Mouse (Mus musculus): ENCODE measurements around the gene Nr6a1. TPM values are rescaled to one million over a fixed set of nuclear protein-coding genes. Genes with fewer than 3 reads are reported as not detected.

Gene Nr6a1
- polyA plus RNA-seq, 1 experiment from 2014 or later = 6.6 TPM

- Histone ChIP-seq H3K9ac (ENCODE audit: low read depth, low read length) (no peak overlapping the region), H3K36me3 (ENCODE audit: control insufficient read depth, insufficient read depth, low read length) (no peaks in the 10 kb centered on the region), H3K4me2 (replicated peaks; ENCODE audit: low read depth, low read length) (no peak overlapping the region), H3K4me1 (replicated peaks; ENCODE audit: control insufficient read depth, insufficient read depth, low read length) (no peaks in the 10 kb centered on the region), H3K27ac (ENCODE audit: low read depth, low read length) (no peak overlapping the region), H3K27me3 (ENCODE audit: control insufficient read depth, insufficient read depth, low read length) (no peaks in the 10 kb centered on the region), H3K9me3 (ENCODE audit: control insufficient read depth, low read length) (no peaks in the 10 kb centered on the region), H3K4me3 (ENCODE audit: low read depth, low read length) (no peak overlapping the region)
- DNase-seq (ENCODE audit: low spot score) (no peak), ATAC-seq (ENCODE audit: low FRiP score) (no peak)
Measured at GRCm38 (mm10) chr2:38735740-38736139, 191.7 kb downstream of the Nr6a1 start.

GRCm38 (mm10) chr2:38734721-38735120 lies 192.8 kb downstream of the Nr6a1 start:
- Histone ChIP-seq H3K9ac (ENCODE audit: low read depth, low read length) (no peak overlapping the region), H3K27ac (ENCODE audit: low read depth, low read length) (no peak overlapping the region), H3K4me1 (replicated peaks; ENCODE audit: control insufficient read depth, insufficient read depth, low read length) (no peaks in the 10 kb centered on the region), H3K4me2 (replicated peaks; ENCODE audit: low read depth, low read length) (no peak overlapping the region), H3K9me3 (ENCODE audit: control insufficient read depth, low read length) (no peaks in the 10 kb centered on the region), H3K4me3 (ENCODE audit: low read depth, low read length) (no peak overlapping the region), H3K36me3 (ENCODE audit: control insufficient read depth, insufficient read depth, low read length) (no peaks in the 10 kb centered on the region), H3K27me3 (ENCODE audit: control insufficient read depth, insufficient read depth, low read length) (no peaks in the 10 kb centered on the region)
- 95% methylated on average over 5 of the region's 5 CpGs for WGBS
- DNase-seq (ENCODE audit: low spot score) = no peak
- ATAC-seq (ENCODE audit: low FRiP score) = no peak

GRCm38 (mm10) chr2:38730331-38730827 lies 197.1 kb downstream of the Nr6a1 start:
- Histone ChIP-seq H3K27ac (ENCODE audit: low read depth, low read length) (no peak overlapping the region), H3K36me3 (ENCODE audit: control insufficient read depth, insufficient read depth, low read length) (no peaks in the 10 kb centered on the region), H3K4me1 (replicated peaks; ENCODE audit: control insufficient read depth, insufficient read depth, low read length) (no peaks in the 10 kb centered on the region), H3K9me3 (ENCODE audit: control insufficient read depth, low read length) (no peaks in the 10 kb centered on the region), H3K9ac (ENCODE audit: low read depth, low read length) (no peak overlapping the region), H3K4me3 (ENCODE audit: low read depth, low read length) (no peak overlapping the region), H3K27me3 (ENCODE audit: control insufficient read depth, insufficient read depth, low read length) (no peaks in the 10 kb centered on the region), H3K4me2 (replicated peaks; ENCODE audit: low read depth, low read length) (no peak overlapping the region)
- ATAC-seq (ENCODE audit: low FRiP score) (no peak), DNase-seq (ENCODE audit: low spot score) (no peak)
- 93% methylated on average over 6 of the region's 6 CpGs for WGBS

GRCm38 (mm10) chr2:38725427-38725826 lies 202.1 kb downstream of the Nr6a1 start:
- Histone ChIP-seq H3K4me2 (replicated peaks; ENCODE audit: low read depth, low read length) (no peak overlapping the region), H3K9me3 (ENCODE audit: control insufficient read depth, low read length) (no peaks in the 10 kb centered on the region), H3K27ac (ENCODE audit: low read depth, low read length) (no peak overlapping the region), H3K4me3 (ENCODE audit: low read depth, low read length) (no peak overlapping the region), H3K4me1 (replicated peaks; ENCODE audit: control insufficient read depth, insufficient read depth, low read length) (no peaks in the 10 kb centered on the region), H3K9ac (ENCODE audit: low read depth, low read length) (no peak overlapping the region), H3K27me3 (ENCODE audit: control insufficient read depth, insufficient read depth, low read length) (no peaks in the 10 kb centered on the region), H3K36me3 (ENCODE audit: control insufficient read depth, insufficient read depth, low read length) (no peaks in the 10 kb centered on the region)
- DNase-seq (ENCODE audit: low spot score) = no peak
- ATAC-seq (ENCODE audit: low FRiP score) = no peak
- 46% methylated on average over 3 of the region's 3 CpGs for WGBS

GRCm38 (mm10) chr2:38723378-38723777 lies 204.1 kb downstream of the Nr6a1 start:
- no peak overlapping the region for H3K27ac ChIP-seq (ENCODE audit: low read depth, low read length)
- H3K36me3 ChIP-seq (ENCODE audit: control insufficient read depth, insufficient read depth, low read length) = no peaks in the 10 kb centered on the region
- no peak overlapping the region for H3K9ac ChIP-seq (ENCODE audit: low read depth, low read length)
- DNase-seq (ENCODE audit: low spot score) (no peak), ATAC-seq (ENCODE audit: low FRiP score) (no peak)
- no peak overlapping the region for H3K4me2 ChIP-seq (replicated peaks; ENCODE audit: low read depth, low read length)
- 90% methylated on average over 4 of the region's 4 CpGs for WGBS
- no peak overlapping the region for H3K4me3 ChIP-seq (ENCODE audit: low read depth, low read length)
- H3K9me3 ChIP-seq (ENCODE audit: control insufficient read depth, low read length) = no peaks in the 10 kb centered on the region
- H3K4me1 ChIP-seq (replicated peaks; ENCODE audit: control insufficient read depth, insufficient read depth, low read length) = no peaks in the 10 kb centered on the region
- no peaks in the 10 kb centered on the region for H3K27me3 ChIP-seq (ENCODE audit: control insufficient read depth, insufficient read depth, low read length)

GRCm38 (mm10) chr2:38722076-38722475 lies 205.4 kb downstream of the Nr6a1 start:
- no peak overlapping the region for H3K27ac ChIP-seq (ENCODE audit: low read depth, low read length)

GRCm38 (mm10) chr2:38720661-38721060 lies 206.8 kb downstream of the Nr6a1 start:
- H3K9me3 ChIP-seq (ENCODE audit: control insufficient read depth, low read length) = no peaks in the 10 kb centered on the region
- DNase-seq (ENCODE audit: low spot score) = no peak
- H3K4me2 ChIP-seq (replicated peaks; ENCODE audit: low read depth, low read length) = no peak overlapping the region
- WGBS = 66% methylated on average over 2 of the region's 2 CpGs
- H3K36me3 ChIP-seq (ENCODE audit: control insufficient read depth, insufficient read depth, low read length) = no peaks in the 10 kb centered on the region
- H3K9ac ChIP-seq (ENCODE audit: low read depth, low read length) = no peak overlapping the region
- H3K4me3 ChIP-seq (ENCODE audit: low read depth, low read length) = no peak overlapping the region
- H3K4me1 ChIP-seq (replicated peaks; ENCODE audit: control insufficient read depth, insufficient read depth, low read length) = no peaks in the 10 kb centered on the region
- no peaks in the 10 kb centered on the region for H3K27me3 ChIP-seq (ENCODE audit: control insufficient read depth, insufficient read depth, low read length)
- H3K27ac ChIP-seq (ENCODE audit: low read depth, low read length) = no peak overlapping the region
- ATAC-seq (ENCODE audit: low FRiP score) = no peak

More at GRCm38 (mm10) chr2:38722076-38722475, 205.4 kb downstream of the Nr6a1 start:
- Histone ChIP-seq H3K4me3 (ENCODE audit: low read depth, low read length) (no peak overlapping the region), H3K36me3 (ENCODE audit: control insufficient read depth, insufficient read depth, low read length) (no peaks in the 10 kb centered on the region), H3K4me2 (replicated peaks; ENCODE audit: low read depth, low read length) (no peak overlapping the region), H3K4me1 (replicated peaks; ENCODE audit: control insufficient read depth, insufficient read depth, low read length) (no peaks in the 10 kb centered on the region), H3K9me3 (ENCODE audit: control insufficient read depth, low read length) (no peaks in the 10 kb centered on the region), H3K27me3 (ENCODE audit: control insufficient read depth, insufficient read depth, low read length) (no peaks in the 10 kb centered on the region), H3K9ac (ENCODE audit: low read depth, low read length) (no peak overlapping the region)
- DNase-seq (ENCODE audit: low spot score) (no peak), ATAC-seq (ENCODE audit: low FRiP score) (no peak)
- 45% methylated on average over 4 of the region's 4 CpGs for WGBS

- Histone ChIP-seq H3K4me2 (replicated peaks; ENCODE audit: low read depth, low read length) (no peak overlapping the region), H3K27me3 (ENCODE audit: control insufficient read depth, insufficient read depth, low read length) (peaks cover 2% of the 10 kb centered on the region; the same call in 1 of the 2 replicates), H3K9me3 (ENCODE audit: control insufficient read depth, low read length) (no peaks in the 10 kb centered on the region), H3K27ac (ENCODE audit: low read depth, low read length) (no peak overlapping the region), H3K36me3 (ENCODE audit: control insufficient read depth, insufficient read depth, low read length) (no peaks in the 10 kb centered on the region), H3K9ac (ENCODE audit: low read depth, low read length) (no peak overlapping the region), H3K4me1 (replicated peaks; ENCODE audit: control insufficient read depth, insufficient read depth, low read length) (no peaks in the 10 kb centered on the region), H3K4me3 (ENCODE audit: low read depth, low read length) (no peak overlapping the region)
- DNase-seq (ENCODE audit: low spot score) = no peak
- ATAC-seq (ENCODE audit: low FRiP score) = no peak
- 80% methylated on average over 6 of the region's 6 CpGs for WGBS
Measured at GRCm38 (mm10) chr2:38719354-38719753, 208.1 kb downstream of the Nr6a1 start.

GRCm38 (mm10) chr2:38718676-38719075 lies 208.8 kb downstream of the Nr6a1 start:
- 0 out of 2 replicates have a peak, but pooled peaks have one; percentile 28 for ATAC-seq (ENCODE audit: low FRiP score)
- no peak overlapping the region for H3K4me2 ChIP-seq (replicated peaks; ENCODE audit: low read depth, low read length)
- no peaks in the 10 kb centered on the region for H3K9me3 ChIP-seq (ENCODE audit: control insufficient read depth, low read length)
- DNase-seq (ENCODE audit: low spot score) = no peak
- H3K36me3 ChIP-seq (ENCODE audit: control insufficient read depth, insufficient read depth, low read length) = no peaks in the 10 kb centered on the region
- H3K9ac ChIP-seq (ENCODE audit: low read depth, low read length) = no peak overlapping the region
- no peak overlapping the region for H3K4me3 ChIP-seq (ENCODE audit: low read depth, low read length)
- peaks cover 9% of the 10 kb centered on the region for H3K27me3 ChIP-seq (ENCODE audit: control insufficient read depth, insufficient read depth, low read length)
- 70% methylated on average over 8 of the region's 8 CpGs for WGBS
- no peaks in the 10 kb centered on the region for H3K4me1 ChIP-seq (replicated peaks; ENCODE audit: control insufficient read depth, insufficient read depth, low read length)
- no peak overlapping the region for H3K27ac ChIP-seq (ENCODE audit: low read depth, low read length)

All from hindbrain, embryonic 11.5 days (tissue).